Mouse (Mus musculus) kidney, adult 9 months (tissue): Measurements from ENCODE around the gene Ddx6.
"Not testable (repeated sequence)": the region's sequence is repeated elsewhere in the genome, so short reads cannot be mapped to it uniquely, and the experiment has no call there.

Source experiments
- DNase-seq: peaks from one replicate; pipeline ENCODE4 v3.0.0; 2022

Gene Ddx6

GRCm38 (mm10) chr9:44604779-44605615 lies at the start of gene Ddx6:
Ddx6 (plus strand) TSS chr9:44604892.
- DNase-seq = peak; percentile 68

- no peak for DNase-seq
Observed at GRCm38 (mm10) chr9:44561597-44561996, 43.1 kb upstream of the Ddx6 start, which contains the start of gene Cxcr5. Cxcr5 (minus strand) TSS chr9:44561877.

- DNase-seq = no peak
Observed at GRCm38 (mm10) chr9:44562936-44563335, 41.8 kb upstream of the Ddx6 start.

- no peak for DNase-seq
Observed at GRCm38 (mm10) chr9:44565367-44565766, 39.3 kb upstream of the Ddx6 start.

GRCm38 (mm10) chr9:44567338-44568082 lies 37.2 kb upstream of the Ddx6 start:
- peak; percentile 17 for DNase-seq

- no peak for DNase-seq
Observed at GRCm38 (mm10) chr9:44568083-44568455, 36.6 kb upstream of the Ddx6 start.

GRCm38 (mm10) chr9:44570939-44571382 lies 33.7 kb upstream of the Ddx6 start:
- DNase-seq = no peak

GRCm38 (mm10) chr9:44573306-44573705 lies 31.4 kb upstream of the Ddx6 start:
- no peak for DNase-seq

- no peak for DNase-seq
Observed at GRCm38 (mm10) chr9:44575095-44575494, 29.6 kb upstream of the Ddx6 start.

- DNase-seq = not testable (repeated sequence)
Observed at GRCm38 (mm10) chr9:44576046-44576445, 28.6 kb upstream of the Ddx6 start.

- DNase-seq = peak; percentile 34
Observed at GRCm38 (mm10) chr9:44579392-44579791, 25.3 kb upstream of the Ddx6 start.

- no peak for DNase-seq
Observed at GRCm38 (mm10) chr9:44580085-44580484, 24.6 kb upstream of the Ddx6 start.

GRCm38 (mm10) chr9:44581423-44581822 lies 23.3 kb upstream of the Ddx6 start:
- no peak for DNase-seq

GRCm38 (mm10) chr9:44582390-44582789 lies 22.3 kb upstream of the Ddx6 start:
- no peak for DNase-seq

GRCm38 (mm10) chr9:44586640-44587261 lies 17.9 kb upstream of the Ddx6 start:
- no peak for DNase-seq

GRCm38 (mm10) chr9:44587262-44588160 lies 17.2 kb upstream of the Ddx6 start:
- no peak for DNase-seq

GRCm38 (mm10) chr9:44588605-44589004 lies 16.1 kb upstream of the Ddx6 start:
- DNase-seq = no peak

- no peak for DNase-seq
Observed at GRCm38 (mm10) chr9:44589095-44589494, 15.6 kb upstream of the Ddx6 start.

GRCm38 (mm10) chr9:44590969-44591368 lies 13.7 kb upstream of the Ddx6 start:
- DNase-seq = no peak

- no peak for DNase-seq
Observed at GRCm38 (mm10) chr9:44591595-44592188, 13.0 kb upstream of the Ddx6 start.

- no peak for DNase-seq
Observed at GRCm38 (mm10) chr9:44593221-44593620, 11.5 kb upstream of the Ddx6 start.

GRCm38 (mm10) chr9:44593886-44594285 lies 10.8 kb upstream of the Ddx6 start:
- DNase-seq = no peak
